Mouse (Mus musculus) Muller cell, postnatal 12 days (primary cell): ENCODE measurements at regions not wholly inside any gene's neighbourhood (a gene's known extent, or its start where the extent isn't known, plus 50 kb on each side); places are given as distances from the start of the nearest gene placed in this dataset.

Experiments used
- DNase-seq: peaks from one replicate; pipeline ENCODE4 v3.0.0-alpha.2; 2015; ENCODE audit errors: inconsistent ontology term

DNA sequence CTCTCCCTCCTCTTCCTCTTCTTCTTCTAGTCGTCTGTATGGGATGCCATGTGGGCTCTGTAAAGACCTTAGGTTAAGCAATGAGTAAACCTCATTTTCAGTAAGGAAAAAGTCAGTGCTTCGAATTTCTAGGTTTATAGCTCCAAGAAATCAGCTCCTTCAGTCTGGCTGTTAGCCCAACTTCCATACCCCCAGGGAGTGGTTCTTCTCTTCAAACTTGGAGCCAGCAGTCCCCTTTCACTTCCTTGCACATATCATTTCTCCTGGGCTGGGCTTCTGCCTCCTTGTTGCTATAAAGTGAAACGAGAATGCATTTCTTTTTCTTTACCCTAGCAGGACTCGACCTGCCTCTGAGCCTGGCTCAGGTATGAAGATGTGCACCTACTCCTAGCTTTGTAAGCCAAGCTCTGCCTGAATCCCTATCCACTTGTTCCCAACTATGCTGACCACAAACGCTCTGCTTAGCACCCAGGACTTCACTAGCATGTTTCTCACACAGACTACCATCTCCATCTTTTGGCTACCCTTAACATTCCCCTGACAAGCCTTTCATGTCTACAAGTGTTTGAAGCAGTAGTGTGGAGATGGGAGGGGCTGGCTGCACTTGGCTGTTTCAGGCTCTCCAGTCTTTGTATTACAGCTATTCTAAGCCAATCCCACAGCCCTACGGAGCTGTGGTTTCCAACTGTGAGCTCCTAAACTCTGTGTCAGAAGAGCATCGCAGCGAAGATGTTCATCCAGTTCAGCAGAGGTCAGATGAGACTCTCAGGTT lies 243.8 kb upstream of the Tprg start:
- no peak for DNase-seq

DNA sequence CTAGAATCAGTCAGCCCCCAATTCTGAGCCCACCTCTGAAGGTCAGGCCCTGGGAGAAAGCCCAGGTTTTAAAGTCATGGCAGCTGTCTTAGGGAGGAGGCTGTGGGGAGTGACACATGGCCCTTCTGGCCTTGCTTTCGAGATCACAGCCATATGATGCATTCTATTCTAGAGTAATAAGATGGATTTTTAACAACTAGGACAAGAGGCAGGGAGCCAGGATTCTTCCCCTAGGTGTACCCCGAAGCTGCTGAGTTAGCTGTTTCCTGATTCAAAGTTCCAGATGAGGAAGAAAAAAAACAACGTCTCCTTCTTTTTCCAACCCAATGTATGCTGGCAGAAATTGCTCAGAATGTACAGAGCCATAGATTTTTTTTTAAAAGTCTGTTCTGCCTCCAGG lies 242.0 kb upstream of the Tprg start:
- no peak for DNase-seq

DNA sequence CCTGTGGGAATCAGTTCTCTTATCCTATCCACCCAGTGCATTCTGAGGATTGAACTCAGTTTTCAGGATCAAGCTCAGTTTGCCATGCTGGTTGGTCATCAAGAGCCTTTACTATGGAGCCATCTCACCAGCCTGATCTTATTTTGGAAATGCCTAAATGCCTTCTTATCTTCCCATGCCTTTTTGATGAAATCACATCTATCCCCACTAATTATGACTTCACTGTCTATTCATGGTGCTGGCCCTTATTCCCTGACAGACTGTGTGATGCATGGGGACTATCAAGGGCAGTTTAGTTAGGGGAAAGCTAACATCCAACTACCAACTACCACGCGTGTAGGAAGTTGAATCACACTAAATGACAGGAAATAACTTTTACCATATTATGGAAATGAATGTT lies 238.9 kb upstream of the Tprg start:
- DNase-seq = peak; percentile 58

DNA sequence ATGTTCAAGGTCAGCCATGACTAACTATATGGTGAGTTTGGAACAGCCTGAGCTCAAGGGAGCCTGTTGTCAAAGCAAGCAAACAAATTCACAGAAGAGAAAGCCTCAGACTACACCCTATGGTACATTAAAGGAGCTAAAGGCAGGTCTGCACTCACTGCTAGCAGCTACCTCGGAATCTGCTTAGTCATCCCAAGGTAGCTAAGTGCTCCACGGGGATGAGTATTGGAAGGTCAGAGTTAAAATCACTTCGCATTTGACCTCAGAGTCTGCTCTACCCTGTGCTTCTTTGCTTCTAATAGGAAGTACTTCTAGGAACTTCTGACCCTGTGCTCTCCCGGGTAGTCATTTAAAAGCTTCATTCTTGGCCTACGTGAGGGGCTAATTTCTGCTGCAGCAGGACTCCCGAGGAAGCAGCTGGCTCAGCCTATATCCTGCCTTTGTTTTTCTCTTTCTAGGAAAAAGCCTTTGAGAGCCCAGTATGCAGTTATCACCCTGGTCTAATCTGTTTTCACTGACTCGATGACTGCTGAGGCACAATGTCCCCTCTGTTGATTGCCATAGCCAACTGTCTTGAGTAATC lies 236.6 kb upstream of the Tprg start:
- no peak for DNase-seq

DNA sequence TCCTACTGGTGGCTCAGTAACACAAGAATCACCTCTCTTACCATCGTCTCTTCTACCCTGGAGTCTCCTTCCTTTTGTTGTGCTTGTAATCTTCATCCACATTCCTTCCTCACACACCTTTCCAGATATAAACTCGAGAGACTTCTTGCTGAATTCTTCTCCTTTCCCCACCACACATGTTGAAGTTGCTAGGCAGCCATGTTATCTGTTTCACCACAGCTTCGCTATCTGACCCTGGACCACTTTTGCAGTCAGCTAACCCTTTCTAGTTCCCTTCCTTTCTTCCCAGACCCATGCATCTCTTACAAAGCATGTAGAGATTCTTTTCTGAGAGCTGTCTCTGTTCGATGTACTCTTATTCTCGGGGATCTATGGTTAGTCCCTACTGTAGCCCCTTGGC lies 235.6 kb upstream of the Tprg start:
- DNase-seq = no peak

DNA sequence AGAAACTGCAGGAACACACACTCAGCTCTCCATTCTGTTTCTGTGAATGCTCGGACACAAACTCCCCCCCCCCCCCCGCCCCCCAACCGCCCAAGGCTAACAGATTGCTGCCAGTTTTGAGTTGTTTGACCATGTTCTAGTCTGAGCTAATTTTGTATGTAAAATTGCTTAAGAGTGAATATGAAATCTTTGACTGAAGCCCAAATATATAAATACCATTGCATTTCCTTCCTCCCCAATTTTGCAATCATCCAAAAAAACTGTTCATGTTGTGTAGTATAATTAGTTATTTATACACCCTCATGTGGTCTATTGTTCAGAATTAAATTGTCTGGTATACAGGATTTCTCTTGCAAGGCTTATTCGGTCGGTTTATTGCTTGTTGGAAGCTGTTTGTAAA lies 234.2 kb upstream of the Tprg start:
- no peak for DNase-seq

DNA sequence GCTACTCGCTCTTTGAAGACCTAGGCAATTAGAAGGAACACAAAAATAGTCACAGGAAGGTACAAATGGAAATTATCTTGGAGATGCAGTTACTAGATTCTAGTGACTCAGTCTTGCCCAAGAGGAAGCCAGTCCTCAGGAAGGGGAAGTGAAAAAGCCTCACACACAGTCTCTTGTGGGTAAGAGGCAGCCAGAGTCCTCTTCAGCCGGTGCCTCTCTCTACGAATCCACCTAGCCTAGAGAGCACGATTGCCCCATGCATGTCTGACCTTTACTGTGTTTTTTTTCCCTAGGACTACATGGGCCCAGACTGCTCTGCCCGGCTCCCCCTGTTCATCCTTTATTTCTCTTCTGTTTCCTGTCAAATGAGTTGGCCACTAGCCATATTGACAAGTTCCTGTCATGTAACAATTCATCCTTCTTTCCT lies 233.7 kb upstream of the Tprg start:
- DNase-seq = no peak

DNA sequence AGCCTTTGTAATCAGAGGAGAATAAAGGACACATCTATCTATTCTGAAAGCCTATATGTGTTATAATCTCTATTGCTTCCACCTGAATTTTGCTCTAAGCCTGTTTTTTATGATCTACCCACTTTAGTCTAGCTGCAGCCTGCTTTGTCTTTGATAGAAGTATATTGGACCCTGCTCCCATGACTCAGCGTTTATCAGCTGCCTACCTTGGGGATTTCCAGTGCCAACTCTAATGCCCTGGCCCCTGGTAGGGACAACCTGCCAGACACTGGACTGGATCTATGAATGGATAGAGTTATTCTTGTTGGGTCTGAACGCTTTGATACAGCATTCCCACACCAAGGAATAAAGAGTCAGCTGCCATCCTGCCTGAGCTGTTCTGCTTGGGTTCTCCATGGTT lies 232.3 kb upstream of the Tprg start:
- DNase-seq = no peak

DNA sequence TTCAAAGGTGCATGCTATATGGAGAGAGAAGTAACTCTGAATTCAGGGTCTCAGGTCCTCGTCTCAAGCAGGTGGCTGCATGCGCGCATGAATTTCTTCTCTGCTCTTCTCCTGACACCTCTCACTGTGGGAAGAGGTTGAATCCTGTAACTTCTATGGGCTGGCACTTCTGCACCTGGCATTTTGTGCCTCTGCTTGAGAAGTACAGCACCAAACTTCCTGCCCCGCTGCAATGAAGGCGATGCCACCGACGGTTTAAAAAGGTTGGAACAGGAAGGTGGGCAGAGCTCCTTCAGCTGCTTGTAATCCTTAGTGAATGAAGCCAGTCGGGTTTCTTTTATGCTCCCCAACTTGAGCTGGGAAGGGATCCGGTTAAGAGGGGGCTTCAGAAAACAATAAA lies 231.2 kb upstream of the Tprg start:
- no peak for DNase-seq

DNA sequence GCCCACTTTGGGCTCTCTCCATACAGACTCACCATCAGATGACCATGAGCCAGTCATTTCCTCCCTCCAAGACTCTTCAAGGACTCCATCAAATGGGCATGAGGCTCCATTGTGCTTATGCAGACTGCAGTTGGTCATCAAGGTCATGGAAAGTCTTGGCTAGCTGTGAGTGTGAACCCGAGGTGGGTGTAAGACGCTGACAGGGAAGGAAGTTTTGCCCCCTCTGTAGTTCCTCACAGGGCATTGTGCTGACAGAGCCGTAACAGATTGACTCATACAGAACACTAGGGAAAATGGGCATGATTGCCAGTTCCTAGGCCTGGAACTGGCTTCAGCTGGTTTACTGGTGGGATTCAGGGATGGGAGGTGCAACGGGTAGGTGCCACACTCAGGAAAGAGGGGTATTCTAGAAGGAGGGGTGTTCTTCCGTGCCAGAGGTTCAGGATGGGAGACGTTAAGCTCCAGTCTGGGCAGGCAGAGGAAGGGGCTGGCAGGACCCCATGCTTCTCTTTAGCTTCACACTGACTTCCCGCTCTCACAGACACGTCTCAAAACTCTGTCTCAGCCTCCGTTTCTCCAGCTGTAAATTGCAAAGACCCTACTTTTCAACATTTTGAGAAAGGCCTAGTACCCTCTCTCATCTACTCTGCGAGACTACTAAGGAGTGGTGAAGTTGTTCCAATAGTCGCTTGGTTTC lies 228.4 kb upstream of the Tprg start:
- DNase-seq = no peak

DNA sequence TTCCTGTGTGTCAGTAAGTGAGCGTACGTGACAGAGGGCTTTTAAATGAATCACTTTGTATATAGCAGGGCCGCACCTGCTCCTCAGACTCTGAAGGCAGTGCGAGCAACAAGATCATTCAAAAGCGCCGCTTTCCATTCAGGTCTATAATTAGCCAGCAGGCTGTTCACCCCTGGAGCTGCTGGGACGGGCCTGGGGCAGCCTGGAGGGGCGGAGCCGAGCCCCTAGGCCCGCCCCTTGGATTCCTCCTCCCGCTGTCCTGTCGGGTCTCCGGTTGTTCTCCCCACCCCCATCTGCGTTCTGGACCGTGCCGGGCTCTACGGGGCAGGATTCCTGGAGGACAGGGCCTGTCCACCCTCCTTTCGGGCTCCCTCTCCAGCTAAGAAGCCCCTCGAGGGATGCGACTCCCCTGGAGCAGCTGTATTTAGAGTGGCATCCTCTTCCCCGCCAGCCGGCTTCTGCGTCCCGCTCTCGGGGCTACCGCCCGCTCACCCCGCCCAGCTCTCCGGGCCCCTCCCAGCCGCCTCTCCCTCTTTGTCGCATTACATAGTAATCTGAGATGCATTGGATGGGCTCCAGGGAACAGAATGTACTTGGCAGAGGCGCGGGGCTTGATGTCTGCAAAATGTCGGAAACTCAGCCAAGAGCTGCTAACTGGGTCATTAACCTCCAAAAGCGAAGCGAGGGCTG lies 227.7 kb upstream of the Tprg start:
- DNase-seq = peak; percentile 99

DNA sequence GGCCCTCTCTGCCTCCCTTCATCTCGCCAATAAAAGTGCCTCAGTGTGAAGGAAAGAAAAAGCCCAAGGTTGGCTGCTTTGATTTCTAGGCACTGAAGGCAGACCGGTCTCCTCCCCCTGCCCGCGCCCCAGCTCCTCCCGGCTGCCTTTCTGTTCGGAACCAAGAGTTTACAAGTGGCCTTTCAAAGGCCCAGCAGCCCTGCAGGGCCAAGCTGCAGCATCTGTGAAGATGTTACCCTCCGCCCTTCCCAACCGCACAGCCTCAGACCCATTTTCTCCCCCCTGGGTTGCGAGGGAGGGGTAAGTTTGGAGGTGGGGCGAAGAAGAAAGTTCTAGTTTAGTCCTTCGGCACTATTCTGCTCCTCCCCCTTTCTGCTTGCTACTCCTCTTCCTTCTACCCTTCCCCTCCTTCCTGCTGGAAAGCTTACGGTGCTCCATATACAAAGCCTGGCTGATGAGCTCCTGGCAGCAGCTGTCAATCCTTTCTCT lies 227.1 kb upstream of the Tprg start:
- DNase-seq = no peak

DNA sequence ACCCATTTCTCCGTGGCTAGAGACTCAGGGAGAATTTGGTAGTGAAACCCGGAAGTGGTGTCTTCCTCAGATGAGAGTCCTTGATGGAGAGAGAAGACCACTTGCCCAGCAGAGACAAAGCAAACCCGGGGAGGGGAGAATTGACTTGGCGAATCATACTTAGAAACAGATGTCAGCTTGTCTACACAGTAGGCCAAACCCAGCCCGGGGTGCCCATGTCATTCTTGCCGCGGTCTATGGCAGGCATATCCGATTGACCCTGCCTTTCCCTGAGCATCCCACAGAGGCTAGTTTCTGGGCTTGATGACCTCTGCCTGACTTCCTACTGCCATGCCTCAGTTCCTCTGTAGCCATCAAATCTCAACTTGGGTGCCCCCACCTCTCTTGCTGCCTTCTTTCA lies 226.4 kb upstream of the Tprg start:
- DNase-seq = no peak

DNA sequence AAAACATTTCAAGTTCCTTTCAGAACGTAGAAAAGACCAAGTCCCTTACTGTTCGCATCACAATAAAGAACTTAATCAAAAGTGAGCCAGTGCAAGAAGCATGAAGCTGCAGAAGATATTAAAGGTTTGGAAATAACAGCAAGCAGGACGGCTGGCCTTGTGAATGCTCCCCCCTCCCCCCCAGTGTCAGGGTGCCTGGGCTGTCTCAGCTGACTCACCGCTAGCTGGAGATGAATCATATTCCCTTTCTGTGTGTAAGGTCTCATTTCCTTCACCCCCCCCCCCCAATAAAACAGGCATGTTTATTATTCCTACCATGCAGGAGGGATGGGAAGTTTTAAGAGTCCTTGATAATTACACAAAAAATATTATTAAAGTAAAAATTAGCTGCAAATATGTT lies 225.0 kb upstream of the Tprg start:
- peak; percentile 84 for DNase-seq

DNA sequence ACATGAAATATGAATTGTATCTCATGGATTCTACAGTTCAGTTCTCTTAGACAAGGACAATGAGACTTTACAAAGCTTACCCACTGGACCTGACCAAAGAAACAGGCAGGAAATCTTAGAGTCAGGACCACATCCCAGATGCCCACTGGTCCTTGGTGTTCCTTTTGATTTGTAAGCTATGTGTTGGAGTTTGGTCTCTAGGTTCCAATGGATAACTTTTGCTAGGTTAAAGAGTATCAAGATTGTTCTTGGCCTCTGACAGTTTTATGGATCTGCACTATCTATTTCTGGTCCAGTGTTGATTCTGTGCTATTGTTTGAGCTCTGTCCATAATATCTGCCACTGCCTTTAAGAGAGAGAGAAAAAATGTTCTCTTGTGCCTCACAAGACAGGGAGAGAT lies 222.6 kb upstream of the Tprg start:
- no peak for DNase-seq

DNA sequence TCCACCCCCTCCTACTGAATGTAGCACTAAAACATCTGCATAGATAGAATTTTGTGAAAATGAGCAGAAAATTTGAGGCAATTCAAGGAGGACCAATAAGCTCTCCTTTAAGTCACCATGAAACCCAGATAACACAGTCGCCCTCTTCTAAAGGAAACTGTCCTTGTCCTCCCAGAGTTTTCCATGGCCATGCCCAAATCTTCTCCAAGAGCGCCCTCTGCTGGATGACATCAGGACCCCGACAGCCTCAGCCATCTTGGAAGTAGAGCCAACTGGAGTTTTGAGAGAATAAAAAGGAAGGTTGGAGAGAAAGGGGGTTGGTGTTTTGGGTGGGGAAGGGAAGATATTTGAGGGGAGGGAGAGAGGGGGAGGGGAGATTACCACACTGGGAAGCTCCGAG lies 222.1 kb upstream of the Tprg start:
- peak; percentile 80 for DNase-seq

DNA sequence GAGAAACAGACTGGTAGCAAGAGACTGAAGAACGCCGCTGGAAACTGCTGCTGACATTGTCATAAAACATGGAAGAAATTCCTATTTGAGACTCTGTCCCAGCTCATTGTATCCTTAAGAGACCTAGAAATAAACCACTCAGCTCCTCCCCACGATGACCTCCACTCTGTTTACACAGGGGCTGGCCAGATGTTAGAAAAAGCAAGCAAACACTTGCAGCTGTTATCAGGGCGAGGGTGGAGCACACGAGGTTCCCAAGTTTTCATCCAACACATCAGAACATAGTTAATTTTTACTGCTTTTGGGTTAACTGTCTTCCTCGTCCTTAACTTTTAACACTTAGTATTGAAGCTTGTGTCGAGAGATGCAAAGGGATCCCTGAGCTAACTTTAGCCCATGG lies 219.8 kb upstream of the Tprg start:
- no peak for DNase-seq

DNA sequence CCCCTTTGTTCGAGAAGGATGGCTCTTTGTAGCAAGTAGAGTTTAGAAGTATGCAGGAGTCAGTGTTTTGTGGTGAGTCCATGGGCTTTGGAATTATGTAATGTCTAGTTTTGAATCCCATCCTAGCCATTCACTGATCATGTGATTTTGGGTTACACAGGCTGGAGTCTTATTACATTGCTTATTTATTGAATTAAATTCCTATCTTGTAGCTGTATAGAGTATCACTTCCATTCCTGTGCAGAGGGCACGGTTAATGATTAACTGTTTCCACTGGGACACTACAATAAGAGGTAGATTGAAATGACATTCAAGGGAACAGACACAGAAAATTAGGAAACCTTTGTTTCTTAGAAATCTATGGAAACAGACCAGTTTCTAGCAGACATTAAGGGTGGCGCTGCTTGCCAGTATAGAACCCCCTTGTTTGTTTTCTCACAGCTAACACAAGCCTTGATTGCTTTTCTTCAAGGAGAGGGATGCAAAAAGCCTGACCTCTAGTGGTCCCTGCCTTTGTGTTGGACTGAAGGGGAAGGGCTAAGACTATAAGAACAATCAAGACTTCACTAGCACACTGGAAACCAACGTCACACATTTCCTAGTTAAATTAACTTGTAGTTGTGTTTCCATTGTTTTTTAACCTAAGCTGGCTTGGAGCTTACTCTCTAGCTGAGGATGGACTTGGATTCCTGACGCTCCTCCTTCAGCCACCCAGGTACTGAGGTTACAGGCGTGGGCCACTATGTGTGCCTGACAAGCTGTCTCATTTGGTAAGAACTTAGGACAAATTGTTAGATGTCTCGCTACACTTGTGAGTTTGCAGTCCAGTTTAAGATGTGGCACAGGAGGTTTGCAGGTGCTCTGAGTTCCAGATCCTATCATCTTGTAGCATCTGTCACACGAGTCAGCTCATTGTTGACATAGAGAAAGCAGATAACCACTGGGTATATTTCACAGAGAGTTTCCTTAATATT lies 219.1 kb upstream of the Tprg start:
- no peak for DNase-seq

DNA sequence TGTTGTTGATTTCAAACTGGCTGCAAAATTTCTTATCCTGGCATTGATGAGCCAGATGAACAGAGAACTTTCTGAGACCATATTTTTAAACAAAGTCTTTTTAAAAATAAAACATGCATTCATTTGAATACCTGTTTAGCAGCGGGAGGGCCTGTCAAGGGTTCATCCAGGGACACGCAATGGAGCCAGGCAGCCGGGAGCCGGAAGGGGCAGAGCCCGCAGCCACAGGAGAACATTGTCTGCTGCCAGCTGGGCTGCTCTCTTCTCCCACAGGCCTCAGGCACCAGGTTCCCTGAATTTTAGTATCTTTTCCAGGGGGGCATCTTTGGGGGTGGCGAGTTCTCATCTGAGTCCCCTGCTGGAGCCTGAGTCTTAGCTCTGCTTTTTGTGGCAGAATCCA lies 205.8 kb upstream of the Tprg start:
- DNase-seq = no peak

DNA sequence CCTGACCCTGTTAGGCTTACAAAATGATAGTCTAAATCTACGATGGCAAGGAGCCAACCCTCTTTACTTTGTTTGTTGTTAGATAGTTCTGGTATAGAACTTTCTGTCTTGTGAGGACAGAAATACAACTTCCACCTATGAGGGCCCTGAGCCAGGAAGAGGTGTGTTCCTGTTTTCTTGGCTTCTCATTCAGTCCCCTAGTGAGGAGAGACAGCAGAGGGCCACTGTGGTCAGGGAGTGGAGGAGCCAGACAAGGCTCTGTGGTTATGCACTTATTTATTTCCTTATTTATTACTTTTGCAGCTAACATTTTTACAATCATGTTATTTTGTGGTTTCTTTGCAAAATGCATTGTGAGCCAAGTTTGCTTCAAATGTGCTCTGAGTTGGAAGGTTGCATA lies 202.9 kb upstream of the Tprg start:
- DNase-seq = no peak
